Comparison of ENCODE assay signal across 8 mouse cellular contexts in the genomic region with DNA sequence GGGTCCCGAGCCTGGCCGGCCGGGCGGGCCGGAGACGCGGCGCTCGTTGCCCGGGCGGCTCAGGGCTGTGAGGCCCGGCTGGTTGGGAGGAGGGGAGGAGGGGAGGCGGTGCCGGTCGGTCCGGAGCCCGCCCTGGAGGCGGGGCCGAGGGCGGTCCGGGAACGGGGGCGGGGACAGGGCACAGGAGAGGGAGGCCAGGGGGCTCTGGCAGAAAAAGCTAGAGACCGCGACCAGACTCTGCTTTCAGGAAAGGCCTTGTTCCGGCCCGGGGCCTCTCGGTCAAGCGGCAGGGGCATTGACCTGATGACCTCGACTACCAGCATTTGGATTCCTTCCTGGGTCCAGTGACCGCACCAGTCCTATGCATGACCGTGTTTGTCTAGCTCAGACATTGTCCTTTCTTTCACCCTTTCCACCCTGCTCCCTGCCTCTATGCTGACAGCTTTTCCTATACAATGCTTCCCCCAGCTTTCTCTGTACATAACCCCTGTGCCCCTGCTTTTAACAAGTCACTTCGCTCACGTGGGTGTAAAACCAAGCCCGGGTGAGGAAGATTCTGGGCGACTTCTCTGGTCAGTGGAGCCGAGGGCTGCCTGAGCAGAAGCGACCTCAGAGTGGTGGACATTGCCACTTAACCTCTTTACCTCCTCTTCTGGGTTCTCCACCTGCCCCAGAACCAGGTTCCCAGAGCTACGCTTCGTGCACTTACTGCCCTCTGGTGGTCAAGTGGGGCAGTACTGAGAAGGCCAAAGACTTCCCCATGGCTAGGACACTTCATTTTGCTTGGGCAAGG. TPM values are rescaled to one million over a fixed set of nuclear protein-coding genes. Genes with fewer than 3 reads are reported as not detected.
DNase-seq lines count a peak whose midpoint lies in the region; ATAC-seq and TF ChIP-seq lines count a peak whose summit lies in the region.

No protein-coding gene starts in this region.

- peak overlapping the region; percentile 70 for H3K4me3 ChIP-seq in midbrain, postnatal 0 days (ENCODE audit: low read depth, low read length)

- ATAC-seq in midbrain, postnatal 0 days (ENCODE audit: low FRiP score): peak; percentile 95

- peaks cover 6% of the 10 kb centered on the region; the same call in 1 of the 2 replicates for H3K36me3 ChIP-seq in midbrain, postnatal 0 days (ENCODE audit: insufficient read depth, low read length)
- no peaks in the 10 kb centered on the region for H3K36me3 ChIP-seq in splenic B cell, adult 2 months (ENCODE audit: control insufficient read depth, insufficient read depth, low read length, poor library complexity, severe bottlenecking)

- H3K27me3 ChIP-seq in midbrain, postnatal 0 days (ENCODE audit: insufficient read depth, low read length): no peaks in the 10 kb centered on the region
- H3K27me3 ChIP-seq in splenic B cell, adult 2 months (ENCODE audit: control insufficient read depth, insufficient read depth, low read length, poor library complexity, severe bottlenecking): no peaks in the 10 kb centered on the region

- peak overlapping the region; percentile 80 for H3K27ac ChIP-seq in midbrain, postnatal 0 days (ENCODE audit: low read depth, low read length)

- peaks cover 7% of the 10 kb centered on the region for H3K4me1 ChIP-seq in midbrain, postnatal 0 days (ENCODE audit: insufficient read depth, low read length)

- DNase-seq in 3T3-L1 (ENCODE audit: low read depth, low spot score): peak; percentile 92
- DNase-seq in adrenal gland, postnatal 10 days: peak; percentile 96
- peak; percentile 81 for DNase-seq in embryo, embryonic 11.5 days (ENCODE audit: low read depth, low spot score)
- DNase-seq in heart, adult 11 months: peak; percentile 99
- DNase-seq in kidney, adult 11 months: peak; percentile 79
- DNase-seq in liver: peak; percentile 93
- peak; percentile 89 for DNase-seq in midbrain, postnatal 0 days (ENCODE audit: low spot score)
- DNase-seq in splenic B cell, adult 2 months (ENCODE audit: low read depth, low spot score): peak; percentile 88

- H3K4me2 ChIP-seq in midbrain, postnatal 0 days (ENCODE audit: low read depth, low read length, poor library complexity, severe bottlenecking): peak overlapping the region; percentile 84

- H3K9ac ChIP-seq in midbrain, postnatal 0 days (replicated peaks; ENCODE audit: low read length, poor library complexity, severe bottlenecking): peak overlapping the region; percentile 87

- whole genome bisulfite sequencing in midbrain, postnatal 0 days: 3% methylated on average over 25 of the region's 40 CpGs

- peak; percentile 95 for TF ChIP-seq CTCF in midbrain, postnatal 0 days (IDR thresholded peaks at IDR 0.05)

- no peaks in the 10 kb centered on the region for H3K9me3 ChIP-seq in midbrain, postnatal 0 days (ENCODE audit: low read length)

RNA-seq across cellular contexts. Expression of a gene that starts 13.2 kb away (rescaled TPM):
- total RNA-seq in adrenal gland, postnatal 10 days (2021): not detected
- total RNA-seq in midbrain, postnatal 0 days (2014; rRNA removed): 0.27 TPM in 1 of 2 replicates, not detected in the other
- polyA plus RNA-seq in midbrain, postnatal 0 days (2015; fragmentation: Nextera tagmentation; extraction: Ambion mirVana): 0.29 and 0.37 TPM in 2 replicates

RNA-seq across cellular contexts. Expression of a gene that starts 16.2 kb away (rescaled TPM):
- 10 to 100 TPM; 20.1 to 24.2 TPM for total RNA-seq in adrenal gland, postnatal 10 days (2021)
- total RNA-seq in midbrain, postnatal 0 days (2014; rRNA removed): 22.0 and 26.5 TPM in 2 replicates
- 26.9 and 28.8 TPM in 2 replicates for polyA plus RNA-seq in midbrain, postnatal 0 days (2015; fragmentation: Nextera tagmentation; extraction: Ambion mirVana)

RNA-seq across cellular contexts. Expression of a gene that starts 42.9 kb away (rescaled TPM):
- total RNA-seq in adrenal gland, postnatal 10 days (2021): 10 to 100 TPM; 38.0 to 38.2 TPM
- total RNA-seq in midbrain, postnatal 0 days (2014; rRNA removed): 4.8 and 6.8 TPM in 2 replicates
- polyA plus RNA-seq in midbrain, postnatal 0 days (2015; fragmentation: Nextera tagmentation; extraction: Ambion mirVana): 3.8 TPM in 2 replicates

RNA-seq across cellular contexts. Expression of a gene that starts 51.1 kb away (rescaled TPM):
- 100 to 1,000 TPM; 114 TPM for total RNA-seq in adrenal gland, postnatal 10 days (2021)
- total RNA-seq in midbrain, postnatal 0 days (2014; rRNA removed): 127 and 151 TPM in 2 replicates
- polyA plus RNA-seq in midbrain, postnatal 0 days (2015; fragmentation: Nextera tagmentation; extraction: Ambion mirVana): 178 and 184 TPM in 2 replicates

Comparison
In these comparisons a context has a peak if more than half of its experiments do, and no peak if none do; other contexts are left out.
1. Peak in every context shown above with its lines: DNase-seq, ATAC-seq, H3K4me3 ChIP-seq and H3K27ac ChIP-seq.